Mouse (Mus musculus): ENCODE results near the gene Ppme1.

Ppme1 gene

DNA sequence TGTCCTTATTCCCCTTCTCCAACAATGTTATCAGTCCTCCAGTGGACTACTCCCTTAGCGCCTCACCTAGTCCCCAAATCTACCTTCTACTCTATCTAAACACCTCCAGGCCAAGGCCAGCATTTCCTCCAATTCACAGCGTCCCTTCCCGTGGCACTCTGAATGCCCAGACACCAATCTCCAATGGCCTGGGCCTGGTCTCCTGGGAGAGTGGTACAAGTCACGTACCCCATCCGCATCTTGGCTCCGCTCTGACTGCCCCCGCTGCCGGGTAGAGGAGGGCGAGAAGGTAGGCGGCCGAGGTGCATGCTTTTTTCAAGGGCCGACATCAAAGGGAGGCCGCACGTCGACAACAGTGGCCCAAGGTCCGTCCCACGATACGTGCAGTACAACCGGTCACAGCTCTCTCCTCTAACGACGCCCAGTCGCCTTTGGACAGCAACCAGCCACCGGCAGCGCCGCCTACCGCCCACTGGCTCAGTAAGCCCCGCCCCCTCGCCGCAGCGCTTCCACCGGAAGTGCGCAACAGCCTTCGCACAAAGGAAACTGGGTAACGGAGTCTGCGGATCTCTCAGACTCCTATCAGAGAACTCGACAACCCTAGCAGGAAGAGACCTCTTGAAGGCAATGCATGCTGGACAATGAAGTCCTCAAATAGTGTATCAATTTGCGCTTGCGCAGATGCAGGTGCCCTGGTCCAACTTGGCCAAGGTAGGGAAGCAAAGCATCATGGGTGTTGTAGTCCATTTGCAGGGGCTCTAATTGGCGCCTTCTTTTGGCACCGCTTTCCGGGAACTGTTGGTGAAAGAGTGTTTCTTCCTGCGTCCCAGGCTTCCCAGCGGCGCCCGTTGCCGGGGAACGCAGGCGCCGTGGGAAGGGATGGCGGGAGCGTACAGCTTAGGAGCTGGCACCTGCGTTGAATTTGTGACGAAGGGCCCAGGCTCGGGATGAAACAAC lies at the start of gene Ppme1, which contains the start of gene C2cd3:
Gene Ppme1, minus strand, starts transcription at position 813 of the 957 bp plus-strand sequence.
Gene C2cd3, plus strand, starts transcription at position 739 of the 957 bp plus-strand sequence.
- peak; percentile 100 for DNase-seq (ENCODE audit: low read depth, low spot score)

DNA sequence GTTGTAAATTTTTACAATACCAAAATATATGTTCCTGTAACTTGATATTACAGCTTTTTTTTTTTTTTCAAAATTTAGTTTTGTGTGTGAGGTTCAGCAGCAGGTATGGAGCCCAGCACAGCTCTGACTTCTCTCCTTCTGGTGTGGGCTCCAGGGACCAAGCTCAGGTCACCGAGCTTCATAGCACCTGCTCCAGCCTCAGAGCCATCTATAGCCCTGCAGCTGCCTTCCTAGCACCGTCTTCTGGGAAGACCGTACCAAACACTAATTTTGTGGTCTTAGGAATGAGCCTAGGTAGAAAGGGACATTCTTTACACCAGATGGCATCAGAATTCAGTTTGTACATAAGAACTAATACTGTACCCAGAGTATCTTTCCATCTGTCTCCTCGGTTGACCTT lies 36.6 kb upstream of the Ppme1 start:
- DNase-seq (ENCODE audit: low read depth, low spot score) = no peak

DNA sequence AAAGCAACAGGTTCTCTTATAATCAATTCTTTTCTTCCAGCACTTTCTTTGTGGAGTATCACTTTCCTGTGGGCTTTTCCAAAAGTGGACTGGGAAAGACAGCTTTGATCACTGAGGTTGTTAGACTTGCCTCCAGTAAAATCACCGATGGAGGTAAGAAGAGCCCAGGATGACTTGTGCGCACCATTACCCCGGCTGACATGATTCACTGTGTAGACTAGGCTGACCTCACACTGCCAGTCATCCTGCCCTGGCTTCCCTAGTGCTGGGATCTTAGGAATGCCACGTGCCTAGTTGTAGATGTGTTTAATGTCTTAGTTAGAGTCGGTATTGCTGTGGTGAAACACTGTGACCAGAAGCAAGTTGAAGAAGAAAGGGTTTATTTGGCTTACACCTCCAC lies 35.6 kb upstream of the Ppme1 start:
- no peak for DNase-seq (ENCODE audit: low read depth, low spot score)

DNA sequence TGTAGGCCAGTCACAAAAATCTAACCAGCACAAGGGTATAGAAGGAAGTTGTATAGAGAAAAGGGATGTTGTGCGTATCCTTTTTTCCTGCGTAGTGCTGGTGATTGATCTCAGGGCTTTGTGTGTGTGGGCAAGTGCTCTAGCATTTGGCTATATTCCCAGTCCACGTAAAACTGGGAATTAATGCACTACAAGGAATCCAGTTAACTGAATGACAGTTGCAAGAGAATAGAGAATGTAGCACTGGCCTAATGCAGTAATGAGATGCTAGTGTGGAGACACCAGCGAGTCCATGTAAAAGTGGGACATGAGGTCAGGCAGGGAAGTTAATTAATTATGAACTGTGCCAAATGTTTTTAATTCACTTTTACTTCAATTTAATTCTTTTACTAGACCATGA lies 30.6 kb upstream of the Ppme1 start:
- DNase-seq (ENCODE audit: low read depth, low spot score) = no peak

DNA sequence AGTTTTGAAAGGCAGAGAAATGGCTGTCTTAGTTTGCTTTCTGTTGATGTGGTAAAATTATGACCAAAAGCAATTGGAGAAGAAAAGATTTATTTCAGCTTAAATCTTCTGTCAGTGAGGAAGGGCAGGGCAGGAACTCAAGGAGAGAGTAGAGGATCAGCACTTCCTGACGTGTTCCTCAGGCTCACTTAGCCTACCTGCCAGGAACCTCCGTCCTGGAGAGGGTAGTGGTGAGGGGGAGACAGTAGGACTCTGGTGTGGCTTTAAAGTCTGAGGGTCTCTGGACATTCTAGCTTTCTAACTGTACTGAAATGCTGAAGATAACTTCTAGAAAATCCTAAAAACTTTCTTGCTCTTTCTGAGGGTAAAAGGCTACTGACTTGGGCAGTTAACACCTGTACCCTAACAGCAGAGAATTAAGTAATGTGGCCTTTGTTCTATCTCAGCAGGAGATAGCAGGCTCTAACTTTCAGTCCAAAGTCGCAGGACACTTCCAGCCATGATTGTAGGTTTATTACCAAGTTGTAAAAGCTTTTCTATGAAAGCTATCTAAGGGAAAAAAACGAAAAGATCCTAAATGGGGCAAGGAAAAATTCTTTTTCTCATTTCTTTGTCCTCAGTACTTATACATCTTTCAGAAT lies 28.9 kb upstream of the Ppme1 start:
- DNase-seq (ENCODE audit: low read depth, low spot score) = no peak

DNA sequence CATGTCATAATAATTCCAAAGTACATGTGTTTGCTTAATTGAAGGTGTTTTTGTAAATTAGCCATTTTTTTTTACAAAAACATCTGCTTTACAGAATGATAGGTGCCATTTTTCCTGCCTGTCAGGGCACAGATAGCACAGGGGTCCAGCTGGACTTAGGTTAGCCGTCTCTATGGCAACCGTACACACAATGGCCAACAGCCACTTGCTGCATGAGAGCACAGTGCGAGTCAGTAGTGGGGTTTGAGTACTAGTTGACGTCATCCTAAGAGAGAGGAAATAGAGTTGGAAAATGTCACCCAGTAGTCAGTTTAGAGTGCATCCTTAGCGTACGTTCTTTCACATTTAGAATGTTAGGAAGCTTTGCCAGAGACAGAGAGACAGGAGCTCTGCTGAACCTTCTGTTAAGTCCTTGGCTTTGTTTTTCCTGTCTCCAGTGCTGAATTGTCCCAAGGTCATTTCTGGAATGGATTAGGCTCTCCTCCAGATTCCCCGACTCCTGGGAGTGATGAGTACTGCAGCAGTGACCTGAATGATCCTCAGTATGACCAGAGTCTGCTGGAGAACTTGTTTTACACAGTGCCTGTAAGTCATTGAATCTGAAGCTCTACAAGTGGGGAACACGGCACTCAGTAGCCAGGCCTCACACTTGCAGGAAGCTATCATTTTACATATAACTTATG lies 27.3 kb upstream of the Ppme1 start:
- DNase-seq (ENCODE audit: low read depth, low spot score) = peak; percentile 30

DNA sequence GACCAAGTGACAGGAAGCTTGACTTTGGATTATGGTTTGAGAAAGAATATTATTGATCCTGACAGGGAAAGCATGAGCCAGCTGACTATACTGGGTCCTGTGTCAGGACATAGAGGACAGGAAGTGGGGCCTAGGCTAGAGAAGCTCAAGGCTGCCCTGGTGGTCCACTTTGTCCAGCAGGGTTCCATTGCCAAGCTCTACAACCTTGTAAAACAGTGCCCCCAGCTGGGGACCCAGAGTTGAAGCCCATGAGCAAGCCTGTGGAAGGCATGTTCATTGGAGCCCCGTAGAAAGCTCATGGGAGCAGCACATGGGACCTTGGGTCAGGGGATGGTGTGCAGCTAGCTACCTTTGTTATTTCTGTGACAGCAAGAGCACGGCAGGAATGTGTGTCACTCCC lies 20.2 kb upstream of the Ppme1 start:
- DNase-seq (ENCODE audit: low read depth, low spot score) = no peak

DNA sequence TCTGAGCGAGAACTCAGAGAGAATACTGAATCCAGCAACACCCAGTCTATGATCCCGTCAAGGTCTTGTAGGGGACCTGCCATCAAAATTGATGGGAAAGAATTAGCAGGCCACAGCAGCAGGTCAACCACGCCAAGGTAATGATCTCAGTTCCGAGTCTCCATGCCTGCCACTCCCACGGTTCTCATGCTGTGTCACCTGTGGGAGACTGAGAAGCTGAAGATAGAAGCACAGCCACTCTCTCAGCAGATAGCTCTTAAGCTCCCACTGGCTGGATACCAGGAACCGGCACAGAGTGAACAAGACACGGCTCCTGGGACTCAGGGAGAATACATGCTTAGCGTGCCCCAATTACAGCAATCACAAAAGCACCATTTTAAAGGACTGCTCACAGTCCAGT lies 18.1 kb upstream of the Ppme1 start:
- no peak for DNase-seq (ENCODE audit: low read depth, low spot score)

DNA sequence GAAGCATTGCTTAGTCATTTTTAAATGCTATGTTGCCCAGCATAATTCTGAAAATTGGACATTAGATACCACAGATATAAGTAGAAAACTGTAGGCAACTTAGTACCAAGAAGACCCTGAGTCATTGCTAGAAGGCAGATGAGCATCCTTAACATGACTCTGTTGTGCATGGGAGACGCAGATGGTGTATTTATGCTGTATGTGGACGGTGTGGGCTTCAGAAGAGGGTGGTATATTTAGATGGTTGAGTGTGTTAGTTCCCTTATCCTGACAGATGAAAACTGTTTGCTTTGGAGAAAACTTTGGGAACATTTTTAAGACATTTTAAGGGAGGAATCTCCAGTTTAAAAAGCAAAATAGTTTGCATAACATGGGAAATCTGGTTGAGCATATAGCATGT lies 16.1 kb upstream of the Ppme1 start:
- no peak for DNase-seq (ENCODE audit: low read depth, low spot score)

DNA sequence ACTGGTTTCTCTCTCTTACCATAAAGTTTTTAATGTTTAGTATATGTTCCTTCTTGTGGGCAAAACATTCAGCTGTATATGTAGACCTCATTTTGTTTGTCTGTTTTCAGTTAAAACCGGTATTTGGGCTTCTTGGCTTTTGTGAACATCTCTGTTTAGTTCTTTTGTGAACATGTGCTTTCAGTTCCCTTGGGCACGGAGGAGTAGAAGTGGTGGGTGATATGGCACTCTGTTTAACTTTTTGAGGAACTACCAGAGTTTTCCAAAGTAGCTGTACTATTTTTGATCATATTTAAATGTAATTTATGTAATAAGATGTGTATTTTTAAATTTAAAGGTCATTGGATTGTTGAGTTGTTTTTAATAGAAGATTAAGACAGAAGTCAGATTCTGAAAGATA lies 11.1 kb upstream of the Ppme1 start:
- no peak for DNase-seq (ENCODE audit: low read depth, low spot score)

DNA sequence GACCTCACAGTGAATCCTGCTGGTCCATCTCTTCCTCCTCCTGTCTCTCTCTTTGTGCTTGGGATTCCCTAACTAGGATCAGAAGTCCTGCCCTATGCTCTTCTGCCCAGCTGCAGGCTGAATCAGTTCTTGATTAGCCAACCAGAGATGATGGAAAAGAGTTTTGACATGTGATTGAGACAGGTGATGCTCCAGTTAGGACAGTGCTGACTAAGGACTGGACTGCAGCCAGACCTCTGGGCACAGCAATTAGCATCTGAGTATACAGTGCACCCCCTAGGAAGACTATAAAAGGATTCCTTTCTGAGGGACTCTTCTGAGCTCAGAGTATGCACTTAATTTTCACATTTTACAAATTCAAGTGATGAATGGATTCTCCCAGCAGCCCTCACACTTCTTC lies 9.1 kb upstream of the Ppme1 start:
- peak; percentile 18 for DNase-seq (ENCODE audit: low read depth, low spot score)

DNA sequence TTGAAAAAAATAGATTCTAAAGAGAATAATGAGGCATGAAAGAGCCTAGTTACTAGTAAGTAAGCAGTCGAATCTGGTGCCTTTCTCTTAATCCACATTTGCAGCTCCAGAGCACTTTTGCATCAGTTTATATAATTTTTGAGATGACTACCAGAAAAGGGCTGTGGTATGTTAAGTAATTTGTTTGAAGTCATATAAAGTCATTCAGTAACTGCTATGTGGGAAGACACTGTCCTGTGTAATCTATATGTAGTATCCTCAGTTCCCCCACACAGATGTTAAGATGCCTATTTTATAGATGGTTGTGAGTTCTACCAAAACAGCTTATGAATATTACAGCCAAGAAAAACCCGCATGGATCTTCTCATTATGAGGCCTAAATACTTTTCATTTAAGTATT lies 6.2 kb upstream of the Ppme1 start:
- DNase-seq (ENCODE audit: low read depth, low spot score) = no peak

DNA sequence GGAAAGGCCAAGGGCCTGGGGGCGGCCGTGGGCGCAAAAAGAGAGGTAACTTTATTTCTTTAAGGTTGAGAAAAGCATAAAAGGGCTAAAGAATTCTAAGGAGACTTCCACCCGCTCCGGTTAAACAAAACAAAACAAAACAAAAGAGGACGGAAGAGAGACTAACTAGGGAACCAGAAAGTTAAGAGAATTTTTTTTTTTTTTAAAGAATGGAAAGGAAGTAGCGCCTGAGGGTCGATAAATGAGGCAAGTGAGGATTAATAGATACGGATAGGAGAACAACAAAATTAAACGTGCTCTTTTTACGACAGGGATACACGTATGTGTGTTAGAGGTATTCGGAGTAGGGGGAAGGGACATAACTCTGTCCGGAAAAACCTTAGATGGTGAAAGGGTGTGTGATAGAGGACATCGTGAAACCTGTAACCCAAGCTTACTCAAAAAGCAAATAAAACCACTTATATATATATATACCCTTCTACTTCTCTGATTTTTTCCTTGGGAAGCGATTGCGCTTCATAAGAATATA lies 409 bp upstream of the Ppme1 start:
- no peak for DNase-seq (ENCODE audit: low read depth, low spot score)

DNA sequence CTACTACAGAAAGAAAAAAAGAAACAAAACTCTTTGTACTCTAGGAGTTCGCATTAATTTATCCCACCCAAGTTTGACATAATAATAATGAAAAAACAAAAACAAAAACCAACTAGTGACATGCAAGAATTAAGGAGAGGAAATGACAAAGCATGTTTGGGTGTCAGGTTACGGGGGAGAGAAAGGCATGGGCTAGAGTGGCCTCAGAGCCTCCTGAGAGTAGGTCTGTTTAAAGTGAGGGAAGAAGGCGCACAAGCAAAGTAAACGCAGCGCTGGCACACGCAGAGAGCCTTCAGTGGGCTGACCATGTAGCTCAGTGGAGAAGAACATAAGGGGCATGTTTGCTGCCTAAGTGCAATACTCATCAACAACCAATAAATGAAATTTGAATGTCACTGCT lies 7.2 kb downstream of the Ppme1 start:
- DNase-seq (ENCODE audit: low read depth, low spot score) = no peak

DNA sequence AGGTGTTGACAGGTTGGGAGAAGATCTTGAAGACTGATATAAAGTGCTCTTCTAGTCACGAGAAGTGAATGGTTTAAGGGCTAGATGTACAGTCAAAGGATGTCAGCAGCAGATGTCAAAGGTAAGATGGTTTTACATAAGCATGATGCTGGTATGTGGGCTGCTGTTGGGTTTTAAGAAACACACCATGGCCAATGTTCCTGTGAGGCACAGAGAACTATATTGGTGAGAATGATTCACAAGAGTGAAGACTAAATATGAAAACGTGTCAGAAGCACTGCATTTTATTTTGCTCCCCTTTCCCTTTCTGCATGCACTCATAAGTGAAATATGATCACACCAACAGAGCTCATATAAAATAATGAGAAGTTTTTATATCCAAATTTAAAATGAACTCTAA lies 8.9 kb downstream of the Ppme1 start:
- no peak for DNase-seq (ENCODE audit: low read depth, low spot score)

DNA sequence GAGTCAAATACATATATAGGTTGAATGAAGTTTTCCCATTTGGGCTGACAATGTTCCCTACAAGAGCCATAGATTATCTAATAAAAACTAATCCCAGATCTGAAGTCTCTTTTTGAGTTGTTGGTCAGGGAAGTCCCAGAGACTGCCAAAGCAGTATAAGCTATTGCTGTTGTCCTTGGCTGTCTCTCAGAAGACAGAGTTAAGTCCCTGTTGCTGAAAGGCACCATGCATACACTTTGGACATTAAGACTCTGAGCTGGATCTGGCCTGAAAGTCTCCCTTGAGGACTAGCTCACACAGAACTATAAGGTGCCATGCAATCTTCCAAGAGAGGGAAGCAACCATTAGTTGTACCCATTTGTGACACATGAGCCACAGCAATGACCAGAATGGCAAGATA lies 14.3 kb downstream of the Ppme1 start:
- no peak for DNase-seq (ENCODE audit: low read depth, low spot score)

DNA sequence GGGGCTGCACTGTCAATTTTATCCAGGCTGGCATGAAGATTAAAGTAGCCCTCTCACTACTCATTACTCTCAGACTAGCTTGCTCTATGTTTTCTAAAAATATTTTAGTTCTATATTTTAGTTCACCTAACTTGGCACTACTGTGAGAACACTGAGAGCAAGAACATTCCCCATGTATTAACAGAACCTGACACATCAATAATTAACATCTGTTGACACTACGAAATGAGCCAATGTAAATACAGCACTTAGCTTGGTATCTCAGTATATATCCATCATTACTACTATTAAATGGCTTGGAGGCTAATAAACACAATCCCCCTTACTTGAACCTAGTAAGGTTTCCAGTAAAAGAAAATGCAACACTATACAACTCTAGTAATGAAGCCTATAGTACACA lies 15.3 kb downstream of the Ppme1 start:
- no peak for DNase-seq (ENCODE audit: low read depth, low spot score)

DNA sequence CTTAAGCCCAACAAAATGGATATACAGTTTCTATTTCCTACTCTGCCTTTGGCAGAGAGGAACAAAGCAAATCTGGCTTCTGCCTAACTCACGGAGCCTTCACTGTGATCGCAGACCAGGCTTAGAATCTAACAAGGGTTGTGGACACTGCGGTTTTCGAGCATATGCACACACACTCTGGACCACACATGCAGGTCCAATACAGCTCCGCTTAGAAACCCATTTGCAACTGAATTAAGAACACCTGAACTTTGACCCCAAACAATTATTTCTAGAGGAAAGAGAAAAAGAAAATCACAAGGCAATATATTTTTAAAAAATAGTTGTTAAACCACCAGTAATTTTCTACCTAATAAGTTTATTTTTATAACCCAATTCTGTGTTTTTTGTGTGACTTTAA lies 15.8 kb downstream of the Ppme1 start:
- DNase-seq (ENCODE audit: low read depth, low spot score) = no peak

DNA sequence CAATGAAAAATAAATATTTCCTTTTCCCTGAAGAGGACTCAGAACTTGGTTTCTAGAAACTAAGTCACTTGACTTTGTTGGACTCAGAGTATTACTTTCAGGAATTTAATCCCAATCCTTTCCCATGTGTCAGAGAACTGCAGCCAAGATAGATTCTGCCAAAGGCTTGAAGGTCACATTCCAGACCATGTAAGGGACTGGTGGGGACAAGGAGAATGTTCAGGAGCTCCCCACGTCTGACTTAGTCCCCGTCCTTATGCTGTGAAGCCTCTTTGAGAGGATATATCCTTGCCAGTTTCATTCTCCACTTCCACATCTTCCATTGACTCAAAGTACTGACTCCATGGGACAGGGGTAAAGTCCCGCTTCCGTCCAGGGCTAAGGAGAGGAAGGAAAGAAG lies 17.1 kb downstream of the Ppme1 start:
- DNase-seq (ENCODE audit: low read depth, low spot score) = peak; percentile 6

DNA sequence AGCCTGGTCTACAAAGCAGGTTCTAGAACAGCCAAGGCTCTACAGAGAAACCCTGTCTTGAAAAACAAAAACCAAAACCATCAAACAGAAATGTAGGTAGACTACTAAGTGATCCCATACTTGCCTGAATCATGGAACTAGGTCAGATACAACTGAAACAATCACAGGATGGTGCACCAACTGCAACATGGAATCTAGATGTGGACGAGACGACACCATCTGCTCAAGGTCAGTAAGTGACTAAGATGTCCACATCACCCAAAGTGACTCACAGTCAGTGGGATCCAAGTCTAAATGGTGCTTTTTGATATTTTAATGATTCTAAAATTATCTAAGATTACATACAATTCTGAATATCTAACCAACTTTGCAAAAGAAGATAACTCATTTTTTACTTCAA lies 36.2 kb downstream of the Ppme1 start:
- no peak for DNase-seq (ENCODE audit: low read depth, low spot score)

DNA sequence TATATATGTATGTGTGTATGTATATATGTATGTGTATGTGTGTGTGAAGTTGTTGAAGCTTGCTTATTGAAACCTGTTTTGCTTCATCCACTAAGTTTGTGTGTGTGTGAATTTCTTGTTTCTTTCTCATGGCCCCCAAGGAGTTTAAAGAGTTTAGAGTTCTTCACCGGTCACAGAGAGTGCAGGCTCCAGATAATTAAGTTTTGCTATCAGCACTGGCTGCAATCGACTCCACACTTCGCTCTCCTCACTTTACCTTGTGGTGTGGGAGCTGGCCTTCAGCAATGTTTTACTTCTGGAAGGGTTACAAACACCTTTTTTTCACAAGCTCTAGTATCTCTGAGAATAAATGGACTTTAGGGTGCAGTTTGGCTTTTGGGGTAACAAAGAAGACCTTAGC lies 40.8 kb downstream of the Ppme1 start:
- no peak for DNase-seq (ENCODE audit: low read depth, low spot score)

DNA sequence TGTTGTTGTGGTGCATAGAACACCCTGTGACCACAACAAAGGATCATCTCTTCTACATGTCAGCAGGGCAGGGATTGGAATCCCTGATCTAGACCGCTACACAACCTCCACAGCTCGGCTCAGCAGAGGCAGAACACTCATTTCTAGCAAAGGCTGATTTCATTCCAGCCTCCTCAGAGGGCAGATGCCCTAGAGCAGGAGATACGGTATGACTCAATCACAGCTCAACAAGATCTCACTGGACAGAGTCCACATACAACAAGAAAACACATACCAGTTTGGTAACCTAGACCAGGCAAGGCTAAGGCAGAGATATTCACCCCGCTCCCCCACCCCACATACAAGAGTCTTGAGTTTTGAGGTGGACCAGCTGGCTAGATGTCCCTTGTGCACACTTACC lies 43.5 kb downstream of the Ppme1 start:
- DNase-seq (ENCODE audit: low read depth, low spot score) = no peak
